Mouse (Mus musculus) embryo, embryonic 10.5 days (tissue): ENCODE data around the gene Otud7b.

Source experiments
- DNase-seq: peaks from one replicate; pipeline ENCODE4 v3.0.0-alpha.2; 2015; ENCODE audit warnings: low spot score

The Otud7b gene

GRCm38 (mm10) chr3:96084146-96084755 lies 20.1 kb upstream of the Otud7b start:
- DNase-seq, result no peak

- no peak for DNase-seq
Observed at GRCm38 (mm10) chr3:96087219-96087618, 17.1 kb upstream of the Otud7b start.

- no peak for DNase-seq
Observed at GRCm38 (mm10) chr3:96087801-96088200, 16.5 kb upstream of the Otud7b start.

- peak; percentile 48 for DNase-seq
Observed at GRCm38 (mm10) chr3:96089882-96090489, 14.3 kb upstream of the Otud7b start.

DNA sequence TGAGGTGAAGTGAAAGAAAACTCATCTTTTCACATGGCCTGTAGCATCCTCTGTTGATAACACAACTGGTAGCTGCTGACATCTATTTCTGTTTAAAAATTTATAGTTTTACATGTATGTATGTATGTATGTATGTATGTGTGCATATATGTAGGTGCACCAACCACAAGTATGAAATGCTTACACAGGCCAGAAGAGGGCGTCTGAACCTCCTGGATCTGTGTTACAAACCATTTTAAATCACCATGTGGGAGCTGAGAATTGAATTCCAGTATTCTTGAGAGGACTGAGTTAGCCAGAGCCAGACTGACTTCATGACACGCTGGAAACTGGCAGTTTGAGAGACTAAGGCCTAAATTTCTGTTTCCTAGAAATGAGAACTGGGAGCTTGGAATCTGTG lies 13.2 kb upstream of the Otud7b start:
- DNase-seq, result no peak

DNA sequence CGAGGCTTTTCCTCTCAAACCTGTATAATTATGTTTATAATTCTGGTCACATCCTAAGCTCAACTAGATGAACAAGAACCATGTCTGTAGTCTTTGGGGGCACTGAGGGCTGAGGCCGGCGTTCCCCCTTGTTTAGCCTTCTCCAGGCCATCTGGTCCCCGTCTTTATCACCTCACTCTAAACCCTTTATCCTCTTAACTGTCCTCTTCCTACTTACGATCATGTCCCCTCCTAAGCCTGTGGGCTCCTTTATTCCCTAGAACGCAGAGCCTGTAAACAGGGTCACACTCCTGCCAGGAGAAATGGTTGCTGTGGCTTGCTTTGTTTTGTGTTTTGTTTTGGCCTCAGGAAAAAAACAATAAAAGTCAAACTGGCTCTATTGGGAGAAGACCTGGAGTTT lies 12.4 kb upstream of the Otud7b start:
- DNase-seq, result no peak

- no peak for DNase-seq
Observed at GRCm38 (mm10) chr3:96093509-96093908, 10.8 kb upstream of the Otud7b start.

- DNase-seq, result no peak
Observed at GRCm38 (mm10) chr3:96094203-96094602, 10.1 kb upstream of the Otud7b start.

- DNase-seq, result no peak
Observed at GRCm38 (mm10) chr3:96098168-96098567, 6.2 kb upstream of the Otud7b start.

GRCm38 (mm10) chr3:96098616-96099267 lies 5.6 kb upstream of the Otud7b start:
- no peak for DNase-seq

DNA sequence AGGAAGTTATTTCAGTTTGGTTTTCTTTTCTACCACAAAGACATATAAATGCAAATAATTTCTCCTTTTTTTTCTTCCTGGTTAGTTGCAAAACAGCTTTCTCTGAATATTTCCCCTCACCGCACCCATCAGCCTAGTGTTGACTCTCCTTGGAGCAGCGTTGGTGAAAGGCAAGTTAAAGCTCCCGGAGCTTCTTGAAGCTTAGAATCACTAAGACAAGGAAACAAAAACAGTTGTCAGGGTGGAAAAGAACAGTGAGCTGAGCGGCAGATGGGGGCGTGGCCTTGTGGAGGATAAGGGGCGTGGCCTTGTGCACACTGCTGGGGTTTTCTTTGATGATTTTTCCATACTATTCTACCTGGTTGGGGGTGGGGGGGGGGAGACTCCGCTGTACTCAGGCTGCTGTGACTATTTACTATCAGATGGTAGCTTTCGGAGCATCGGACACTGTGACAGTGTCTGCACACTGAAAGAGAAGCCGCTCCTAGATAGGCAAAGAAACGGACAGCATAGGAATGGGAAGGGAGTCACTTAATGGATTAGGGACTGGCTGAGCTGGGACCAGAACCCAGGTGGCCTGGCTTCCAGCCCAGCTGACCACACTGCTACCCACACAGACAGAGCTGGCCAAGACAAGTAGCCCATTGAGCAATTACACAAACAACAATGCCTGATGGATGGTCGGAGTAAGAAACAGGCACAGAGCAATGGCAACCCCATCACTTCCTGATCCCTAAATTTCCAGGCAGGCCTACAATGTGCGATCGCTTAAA lies 2.0 kb upstream of the Otud7b start:
- DNase-seq, result peak; percentile 83

GRCm38 (mm10) chr3:96103901-96104260 lies 446 bp upstream of the Otud7b start:
- no peak for DNase-seq

- peak; percentile 45 for DNase-seq
Observed at GRCm38 (mm10) chr3:96105232-96105747, 963 bp downstream of the Otud7b start.

DNA sequence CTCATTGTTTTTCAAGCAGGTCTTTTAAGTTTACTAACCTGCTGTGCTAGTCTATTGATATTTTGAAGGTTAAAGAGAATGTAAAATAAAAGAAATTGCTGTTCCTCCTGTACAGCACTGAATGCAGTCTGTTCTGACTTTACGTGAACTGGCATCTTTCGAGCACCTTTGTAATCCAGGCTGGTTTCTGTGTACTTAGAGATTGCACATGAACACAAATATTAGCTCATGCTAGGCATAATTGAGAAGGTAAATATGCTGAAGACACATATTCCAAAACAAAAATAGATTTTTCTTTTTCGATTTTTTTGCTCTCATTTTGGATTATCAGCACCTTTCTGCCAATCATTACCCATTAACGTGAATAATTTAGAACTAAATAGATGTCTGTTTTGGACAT lies 1.8 kb downstream of the Otud7b start:
- DNase-seq, result no peak

DNA sequence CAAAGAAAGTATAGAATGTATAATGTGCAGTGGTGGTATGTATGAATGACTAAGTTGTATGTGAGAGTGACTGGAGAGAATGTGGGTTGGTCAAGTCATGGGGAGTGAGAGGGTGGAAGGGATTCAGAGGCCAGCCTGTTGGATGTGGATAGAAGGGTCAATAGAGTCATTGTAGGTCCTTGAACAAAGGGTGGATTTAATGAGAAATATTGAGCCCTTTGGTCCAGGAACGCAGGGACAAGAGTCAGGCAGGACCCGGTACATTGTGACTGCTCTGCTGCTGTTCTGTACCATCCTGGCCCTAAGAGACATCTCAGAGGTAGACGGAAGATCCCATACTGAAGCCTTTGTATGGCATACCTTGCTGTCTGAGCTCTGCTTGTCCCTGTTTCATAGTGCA lies 4.0 kb downstream of the Otud7b start:
- no peak for DNase-seq

GRCm38 (mm10) chr3:96113251-96113650 lies 8.9 kb downstream of the Otud7b start:
- DNase-seq, result no peak

GRCm38 (mm10) chr3:96118142-96118541 lies 13.8 kb downstream of the Otud7b start:
- no peak for DNase-seq

GRCm38 (mm10) chr3:96118702-96119101 lies 14.4 kb downstream of the Otud7b start:
- DNase-seq, result no peak

- no peak for DNase-seq
Observed at GRCm38 (mm10) chr3:96124235-96124634, 19.9 kb downstream of the Otud7b start.

DNA sequence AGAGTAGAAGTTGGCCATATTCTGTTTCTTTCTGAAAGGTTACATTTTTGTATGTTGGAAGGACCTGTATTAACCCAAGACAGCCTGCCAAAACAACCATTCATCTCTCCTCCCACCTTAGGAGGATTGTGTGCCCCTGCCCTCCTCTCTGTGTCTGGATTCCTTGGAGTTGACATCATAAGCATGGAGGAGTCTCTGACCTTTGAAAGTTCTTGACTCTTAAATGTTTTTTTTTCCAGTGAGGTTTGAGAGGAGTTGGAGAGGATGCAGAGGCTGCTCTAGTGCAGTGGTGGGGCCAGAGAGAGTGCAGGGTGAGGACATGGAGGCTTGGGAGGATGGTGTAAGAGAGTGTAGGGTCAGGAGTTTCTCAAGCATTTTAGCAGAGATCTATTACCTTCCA lies 23.8 kb downstream of the Otud7b start:
- DNase-seq, result peak; percentile 16

DNA sequence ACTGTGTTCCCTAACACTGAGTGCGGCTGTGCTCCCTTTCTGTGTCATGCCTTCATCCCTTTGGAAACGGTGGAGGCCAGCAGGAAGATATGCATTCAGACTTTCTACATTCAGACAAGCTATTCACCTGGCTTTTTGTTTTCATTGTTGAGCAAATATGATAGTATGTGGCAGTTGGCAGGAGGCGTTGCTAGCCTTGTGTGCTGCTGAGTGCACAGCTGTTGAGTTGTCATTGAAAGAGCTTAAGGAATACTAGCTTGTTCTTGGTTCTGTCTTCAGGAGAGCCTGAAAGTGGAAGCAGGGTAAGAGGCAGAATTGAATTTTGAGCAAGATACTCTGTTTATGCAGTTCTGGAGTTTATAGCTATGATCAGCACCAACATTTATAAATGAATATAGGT lies 28.2 kb downstream of the Otud7b start:
- no peak for DNase-seq

DNA sequence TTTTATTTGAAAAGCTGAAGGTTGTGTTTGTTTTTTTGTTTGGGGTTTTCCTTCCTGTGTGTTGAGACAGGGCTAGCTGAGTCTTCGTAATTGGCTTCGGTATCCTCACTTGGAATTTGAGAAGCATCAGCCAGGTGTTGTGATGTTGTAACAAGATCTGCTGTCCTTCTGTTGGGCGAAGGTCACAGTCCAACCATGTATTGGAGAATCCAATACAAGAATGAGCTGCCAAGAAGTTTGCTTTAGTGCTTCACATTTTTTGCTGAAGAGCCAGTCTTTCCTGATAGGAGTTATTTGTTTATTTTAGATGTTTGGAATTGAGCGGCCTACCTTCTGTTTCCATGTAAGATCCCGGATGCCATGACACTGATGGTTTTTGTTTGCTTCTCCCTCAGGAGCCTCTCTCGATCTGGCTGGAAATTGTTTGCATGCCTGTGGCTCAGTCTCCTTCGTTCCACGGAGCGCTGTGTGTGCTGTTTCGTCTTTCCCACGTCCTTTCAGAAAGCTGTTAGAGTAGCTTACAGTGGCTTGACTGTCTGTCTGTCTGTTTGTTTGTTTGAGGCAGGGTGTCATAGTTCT lies 29.1 kb downstream of the Otud7b start:
- DNase-seq, result no peak
